Mouse (Mus musculus) B cell, adult 67 days (primary cell): ENCODE measurements around the gene Slc25a40. TPM values are rescaled to one million over a fixed set of nuclear protein-coding genes. Genes with fewer than 3 reads are reported as not detected.

Experiments
- total RNA-seq, 2 experiments: library from RNA; stranded (reverse); gene quantifications; 4 replicates each; pipeline ENCODE4 v1.2.4; 2023

The Slc25a40 gene
- total RNA-seq: 10 to 100 TPM in 1 of 2 experiments, 1 to 10 TPM in 1; 9.4 to 13.0 TPM

GRCm38 (mm10) chr5:8422157-8422931 is at the start of gene Slc25a40, which contains the start of gene Dbf4:
Slc25a40 (plus strand) TSS chr5:8422850.
Dbf4 (minus strand) TSS chr5:8422716.

Other genes starting within 250 kb of the Slc25a40 start
- gene Adam22, start 54.7 kb upstream of the Slc25a40 start, total RNA-seq: under 1 TPM in 1 of 2 experiments, not detected in 1; 0.09 TPM
- 10 to 100 TPM; 39.3 to 43.9 TPM for gene Dbf4, start 134 bp upstream of the Slc25a40 start, total RNA-seq
- 1 to 10 TPM; 1.2 to 1.7 TPM for gene Rundc3b, start 200.1 kb downstream of the Slc25a40 start, total RNA-seq
- 1 to 10 TPM; 3.3 to 3.7 TPM for gene Abcb1a, start 237.2 kb downstream of the Slc25a40 start, total RNA-seq